Mouse (Mus musculus): ENCODE data around the gene Myo7a. TPM values are rescaled to one million over a fixed set of nuclear protein-coding genes. Genes with fewer than 3 reads are reported as not detected.

Myo7a gene
- total RNA-seq (2021) = 1 to 10 TPM; 4.2 to 4.6 TPM

GRCm38 (mm10) chr7:98119179-98119960 lies at the start of gene Myo7a:
Myo7a (minus strand) TSS chr7:98119524.
- intact Hi-C loops (cut with DNase I) = no loop called here
- peak; percentile 25 to 33 for DNase-seq

GRCm38 (mm10) chr7:98164999-98165528 lies 45.7 kb upstream of the Myo7a start:
- DNase-seq = peak in 1 of 2 experiments; percentile 25
- intact Hi-C loops (cut with DNase I) = no loop called here

GRCm38 (mm10) chr7:98164382-98164998 lies 45.2 kb upstream of the Myo7a start:
- intact Hi-C loops (cut with DNase I) = no loop called here
- DNase-seq = no peak

- no peak for DNase-seq
- intact Hi-C loops (cut with DNase I) = no loop called here
Observed at GRCm38 (mm10) chr7:98163700-98164099, 44.4 kb upstream of the Myo7a start.

GRCm38 (mm10) chr7:98162239-98162638 lies 42.9 kb upstream of the Myo7a start:
- intact Hi-C loops (cut with DNase I) = no loop called here
- no peak for DNase-seq

GRCm38 (mm10) chr7:98160041-98160740 lies 40.9 kb upstream of the Myo7a start:
- DNase-seq = peak in 1 of 2 experiments; percentile 41
- intact Hi-C loops (cut with DNase I) = no loop called here

GRCm38 (mm10) chr7:98158481-98158880 lies 39.2 kb upstream of the Myo7a start:
- intact Hi-C loops (cut with DNase I) = loop anchor here (5.0 kb wide), 1 partner anchor 274 kb away; no protein-coding TSS in a partner anchor
- no peak for DNase-seq

- intact Hi-C loops (cut with DNase I) = loop anchor here (5.0 kb wide), 1 partner anchor 275 kb away; no protein-coding TSS in a partner anchor
- no peak for DNase-seq
Observed at GRCm38 (mm10) chr7:98157636-98158332, 38.5 kb upstream of the Myo7a start.

GRCm38 (mm10) chr7:98156280-98156665 lies 36.9 kb upstream of the Myo7a start:
- intact Hi-C loops (cut with DNase I) = loop anchor here (5.0 kb wide), 1 partner anchor 276 kb away; no protein-coding TSS in a partner anchor

GRCm38 (mm10) chr7:98155546-98156279 lies 36.4 kb upstream of the Myo7a start:
- intact Hi-C loops (cut with DNase I) = loop anchor here (1.0 to 5.0 kb wide), 2 partner anchors 37 to 277 kb away; no protein-coding TSS in a partner anchor
- peak; percentile 80 to 84 for DNase-seq

More at GRCm38 (mm10) chr7:98156280-98156665, 36.9 kb upstream of the Myo7a start:
- no peak for DNase-seq

- no peak for DNase-seq
- intact Hi-C loops (cut with DNase I) = loop anchor here (1.0 kb wide), 1 partner anchor 187 kb away; no protein-coding TSS in a partner anchor
Observed at GRCm38 (mm10) chr7:98153892-98154291, 34.6 kb upstream of the Myo7a start.

- no peak for DNase-seq
- intact Hi-C loops (cut with DNase I) = no loop called here
Observed at GRCm38 (mm10) chr7:98153345-98153744, 34.0 kb upstream of the Myo7a start.

GRCm38 (mm10) chr7:98152400-98152799 lies 33.1 kb upstream of the Myo7a start:
- intact Hi-C loops (cut with DNase I) = no loop called here
- peak in 1 of 2 experiments; percentile 23 for DNase-seq

GRCm38 (mm10) chr7:98150525-98150924 lies 31.2 kb upstream of the Myo7a start:
- DNase-seq = no peak
- intact Hi-C loops (cut with DNase I) = no loop called here

GRCm38 (mm10) chr7:98149802-98150201 lies 30.5 kb upstream of the Myo7a start:
- intact Hi-C loops (cut with DNase I) = no loop called here
- no peak for DNase-seq

- intact Hi-C loops (cut with DNase I) = no loop called here
- DNase-seq = no peak
Observed at GRCm38 (mm10) chr7:98148721-98149407, 29.5 kb upstream of the Myo7a start.

GRCm38 (mm10) chr7:98147766-98148165 lies 28.4 kb upstream of the Myo7a start:
- intact Hi-C loops (cut with DNase I) = no loop called here

GRCm38 (mm10) chr7:98146447-98146845 lies 27.1 kb upstream of the Myo7a start:
- intact Hi-C loops (cut with DNase I) = no loop called here
- no peak for DNase-seq

More at GRCm38 (mm10) chr7:98147766-98148165, 28.4 kb upstream of the Myo7a start:
- DNase-seq = peak; percentile 17 to 20

Data from heart, postnatal 10 days (tissue).